Mouse (Mus musculus) forebrain, embryonic 13.5 days (tissue): Measurements from ENCODE around the gene Stab1. TPM values are rescaled to one million over a fixed set of nuclear protein-coding genes. Genes with fewer than 3 reads are reported as not detected.

Experiments
- ATAC-seq: fragments of 200-750 bp; cut with Nextera tagmentation; 2 replicates; pipeline ENCODE4 v1.8.0; 2017
- H3K27ac ChIP-seq: fragments of 300-500 bp; sonication (generic); 2 replicates; pipeline ENCODE4 v1.5.1; 2015; ENCODE audit warnings: inconsistent platforms, mild to moderate bottlenecking, moderate library complexity
- H3K27me3 ChIP-seq: fragments of 300-500 bp; sonication (generic); 2 replicates; pipeline ENCODE4 v1.6.1; 2015; ENCODE audit warnings: mild to moderate bottlenecking, inconsistent platforms
- H3K36me3 ChIP-seq: fragments of 300-500 bp; sonication (generic); 2 replicates; pipeline ENCODE4 v1.6.1; 2015; ENCODE audit warnings: mild to moderate bottlenecking, inconsistent platforms; ENCODE audit not compliant: poor library complexity, severe bottlenecking
- H3K4me1 ChIP-seq: fragments of 300-500 bp; sonication (generic); 2 replicates; pipeline ENCODE4 v1.6.1; 2015; ENCODE audit warnings: inconsistent platforms
- H3K4me2 ChIP-seq: fragments of 300-500 bp; sonication (generic); 2 replicates; pipeline ENCODE4 v1.6.1; 2015; ENCODE audit warnings: inconsistent platforms, mild to moderate bottlenecking, moderate library complexity
- H3K4me3 ChIP-seq: fragments of 300-500 bp; sonication (generic); 2 replicates; pipeline ENCODE4 v1.5.1; 2015; ENCODE audit warnings: mild to moderate bottlenecking, inconsistent platforms
- H3K9ac ChIP-seq: fragments of 300-500 bp; sonication (generic); 2 replicates; pipeline ENCODE4 v1.6.1; 2015; ENCODE audit warnings: mild to moderate bottlenecking, inconsistent platforms
- H3K9me3 ChIP-seq: fragments of 300-500 bp; sonication (generic); replicated peaks from 2 replicates; pipeline ENCODE4 v1.6.1; 2016; ENCODE audit warnings: inconsistent platforms
- WGBS: fragments of 180-500 bp; shearing (Covaris S2); methylation state at CpG from one replicate; pipeline ENCODE4 v1.1.7; 2015; 5-methylcytosine and 5-hydroxymethylcytosine counted together
- polyA plus RNA-seq: library from polyadenylated mRNA; unstranded; fragments of >200 nt; fragmentation: Nextera tagmentation; extraction: Ambion mirVana; gene quantifications from 2 replicates; pipeline ENCODE4 v1.2.1, GENCODE M21; 2015

Gene Stab1
- polyA plus RNA-seq, 1 experiment from 2014 or later: 16.3 TPM

- H3K4me1 ChIP-seq: peaks cover 46% of the 10 kb centered on the region
- peaks cover 51% of the 10 kb centered on the region for H3K36me3 ChIP-seq
- H3K4me3 ChIP-seq: no peak overlapping the region
- H3K4me2 ChIP-seq: peak overlapping the region; percentile 83
- no peak for ATAC-seq
- peak overlapping the region; percentile 78 for H3K27ac ChIP-seq
- H3K27me3 ChIP-seq: no peaks in the 10 kb centered on the region
- no peaks in the 10 kb centered on the region for H3K9me3 ChIP-seq
- WGBS: 74% methylated on average over 25 of the region's 25 CpGs
- H3K9ac ChIP-seq: peak overlapping the region; percentile 93; the same call in 1 of the 2 replicates
Measured at GRCm38 (mm10) chr14:31134015-31135000, 34.1 kb downstream of the Stab1 start.

GRCm38 (mm10) chr14:31133023-31133665 is 35.3 kb downstream of the Stab1 start:
- H3K36me3 ChIP-seq: peaks cover 39% of the 10 kb centered on the region
- ATAC-seq: no peak
- H3K27ac ChIP-seq: peak overlapping the region; percentile 78
- WGBS: 75% methylated on average over 11 of the region's 11 CpGs
- peak overlapping the region; percentile 87 for H3K4me3 ChIP-seq
- H3K9me3 ChIP-seq: no peaks in the 10 kb centered on the region
- peaks cover 48% of the 10 kb centered on the region for H3K4me1 ChIP-seq
- H3K27me3 ChIP-seq: no peaks in the 10 kb centered on the region
- peak overlapping the region; percentile 93; the same call in 1 of the 2 replicates for H3K9ac ChIP-seq
- peak overlapping the region; percentile 83 for H3K4me2 ChIP-seq

DNA sequence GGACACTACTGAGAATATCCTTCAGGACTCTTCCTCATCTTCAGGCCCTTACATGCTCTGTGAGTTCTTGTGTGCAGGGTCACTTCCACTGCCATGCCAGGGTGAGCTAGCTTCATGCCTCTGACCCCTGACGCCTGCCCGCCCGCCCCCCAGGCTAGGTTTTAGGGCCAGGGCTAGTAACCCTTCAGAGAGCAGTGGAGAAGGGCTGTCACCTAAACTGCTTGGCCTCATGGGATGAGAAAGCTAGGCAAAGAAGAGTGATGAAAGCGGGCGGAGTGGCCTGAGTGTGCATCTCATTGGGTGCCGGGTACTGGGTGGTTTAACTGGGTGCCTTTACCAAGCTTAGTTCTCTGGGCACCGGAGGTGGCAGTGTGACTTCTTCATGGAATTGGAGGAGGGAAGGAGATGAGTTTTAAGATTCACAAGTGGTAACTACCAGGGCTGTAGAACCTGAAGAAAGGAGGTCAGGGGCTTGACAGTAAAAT is 35.9 kb downstream of the Stab1 start:
- H3K9ac ChIP-seq: peak overlapping the region; percentile 93
- peak overlapping the region; percentile 87 for H3K4me3 ChIP-seq
- no peaks in the 10 kb centered on the region for H3K27me3 ChIP-seq
- H3K36me3 ChIP-seq: peaks cover 33% of the 10 kb centered on the region
- peaks cover 52% of the 10 kb centered on the region for H3K4me1 ChIP-seq
- no peaks in the 10 kb centered on the region for H3K9me3 ChIP-seq
- ATAC-seq: no peak
- 89% methylated on average over 7 of the region's 7 CpGs for WGBS
- peak overlapping the region; percentile 83 for H3K4me2 ChIP-seq
- peak overlapping the region; percentile 78 for H3K27ac ChIP-seq

DNA sequence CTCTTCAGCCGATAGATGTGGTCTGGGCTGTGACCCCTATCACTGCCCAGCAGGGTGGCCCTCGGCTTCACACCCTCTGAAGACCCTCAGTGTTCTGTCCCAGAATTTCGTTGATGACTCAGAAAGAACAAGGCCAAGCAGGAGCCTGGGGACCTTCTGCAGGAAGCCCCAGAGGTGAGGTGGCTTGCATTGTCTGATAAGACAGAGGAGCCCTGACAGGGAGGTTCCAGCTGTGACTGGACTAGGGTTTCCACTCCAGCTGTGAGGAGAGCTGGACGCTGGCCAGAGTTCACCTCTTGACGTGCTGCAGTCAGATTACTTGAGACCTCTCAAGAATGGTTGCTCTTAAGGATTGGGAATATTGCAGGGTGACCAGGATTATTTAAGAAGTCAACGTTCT is 36.4 kb downstream of the Stab1 start:
- ATAC-seq: no peak
- 8% methylated on average over 6 of the region's 6 CpGs for WGBS
- H3K36me3 ChIP-seq: peaks cover 28% of the 10 kb centered on the region
- H3K27ac ChIP-seq: peak overlapping the region; percentile 78; the same call in 1 of the 2 replicates
- peak overlapping the region; percentile 83 for H3K4me2 ChIP-seq
- no peaks in the 10 kb centered on the region for H3K9me3 ChIP-seq
- peaks cover 57% of the 10 kb centered on the region for H3K4me1 ChIP-seq
- H3K9ac ChIP-seq: peak overlapping the region; percentile 93
- no peaks in the 10 kb centered on the region for H3K27me3 ChIP-seq
- H3K4me3 ChIP-seq: peak overlapping the region; percentile 87

- Histone ChIP-seq H3K36me3 (peaks cover 21% of the 10 kb centered on the region), H3K4me1 (peaks cover 62% of the 10 kb centered on the region), H3K9ac (peak overlapping the region; percentile 93), H3K9me3 (no peaks in the 10 kb centered on the region), H3K4me3 (peak overlapping the region; percentile 87), H3K4me2 (peak overlapping the region; percentile 83), H3K27me3 (no peaks in the 10 kb centered on the region), H3K27ac (peak overlapping the region; percentile 90)
- under 1% methylated on average over 43 of the region's 43 CpGs for WGBS
- no peak; the same call in 1 of the 2 replicates for ATAC-seq
Measured at GRCm38 (mm10) chr14:31131272-31131821, 37.1 kb downstream of the Stab1 start.

- 5% methylated on average over 34 of the region's 63 CpGs for WGBS
- Histone ChIP-seq H3K36me3 (peaks cover 16% of the 10 kb centered on the region), H3K4me2 (peak within 1 kb of the TSS; percentile 83), H3K27me3 (no peaks in the 10 kb centered on the region), H3K27ac (peak within 1 kb of the TSS; percentile 90), H3K9ac (peak within 1 kb of the TSS; percentile 93), H3K9me3 (no peaks in the 10 kb centered on the region), H3K4me3 (peak within 1 kb of the TSS; percentile 87), H3K4me1 (peaks cover 67% of the 10 kb centered on the region)
- ATAC-seq: peak; percentile 69
Measured at GRCm38 (mm10) chr14:31130236-31131220, 37.9 kb downstream of the Stab1 start, which contains the start of gene Nt5dc2. Gene Nt5dc2, plus strand, starts transcription at chr14:31131053.

- H3K27me3 ChIP-seq: no peaks in the 10 kb centered on the region
- H3K4me3 ChIP-seq: peak overlapping the region; percentile 73
- ATAC-seq: no peak
- peaks cover 10% of the 10 kb centered on the region; the same call in 1 of the 2 replicates for H3K36me3 ChIP-seq
- peaks cover 66% of the 10 kb centered on the region for H3K4me1 ChIP-seq
- peak overlapping the region; percentile 90 for H3K27ac ChIP-seq
- H3K4me2 ChIP-seq: peak overlapping the region; percentile 90
- H3K9ac ChIP-seq: peak overlapping the region; percentile 93; the same call in 1 of the 2 replicates
- WGBS: 66% methylated on average over 15 of the region's 15 CpGs
- no peaks in the 10 kb centered on the region for H3K9me3 ChIP-seq
Measured at GRCm38 (mm10) chr14:31129326-31130235, 38.9 kb downstream of the Stab1 start.

GRCm38 (mm10) chr14:31128826-31129219 is 39.6 kb downstream of the Stab1 start, which contains the start of gene Smim4:
Gene Smim4, minus strand, starts transcription at chr14:31128956.
- Histone ChIP-seq H3K4me3 (peak within 1 kb of the TSS; percentile 73), H3K9ac (peak within 1 kb of the TSS; percentile 77), H3K4me1 (peaks cover 58% of the 10 kb centered on the region), H3K27ac (peak within 1 kb of the TSS; percentile 90), H3K36me3 (peaks cover 8% of the 10 kb centered on the region; the same call in 1 of the 2 replicates), H3K9me3 (no peaks in the 10 kb centered on the region), H3K27me3 (no peaks in the 10 kb centered on the region), H3K4me2 (peak within 1 kb of the TSS; percentile 90)
- WGBS: under 1% methylated on average over 33 of the region's 33 CpGs
- ATAC-seq: peak; percentile 97

- 2% methylated on average over 23 of the region's 23 CpGs for whole genome bisulfite sequencing
- peaks cover 52% of the 10 kb centered on the region for H3K4me1 ChIP-seq
Measured at GRCm38 (mm10) chr14:31128101-31128825, 40.2 kb downstream of the Stab1 start.

More at GRCm38 (mm10) chr14:31128101-31128825, 40.2 kb downstream of the Stab1 start:
- ATAC-seq: peak; percentile 10
- Histone ChIP-seq H3K4me2 (peak overlapping the region; percentile 90), H3K27ac (peak overlapping the region; percentile 90), H3K9ac (peak overlapping the region; percentile 77), H3K9me3 (no peaks in the 10 kb centered on the region), H3K36me3 (peaks cover 13% of the 10 kb centered on the region; the same call in 1 of the 2 replicates), H3K4me3 (peak overlapping the region; percentile 73), H3K27me3 (no peaks in the 10 kb centered on the region)
